Mouse (Mus musculus): ENCODE results near the gene Mthfd1l.
"Not testable (repeated sequence)": the region's sequence is repeated elsewhere in the genome, so short reads cannot be mapped to it uniquely, and the experiment has no call there.

Gene Mthfd1l

DNA sequence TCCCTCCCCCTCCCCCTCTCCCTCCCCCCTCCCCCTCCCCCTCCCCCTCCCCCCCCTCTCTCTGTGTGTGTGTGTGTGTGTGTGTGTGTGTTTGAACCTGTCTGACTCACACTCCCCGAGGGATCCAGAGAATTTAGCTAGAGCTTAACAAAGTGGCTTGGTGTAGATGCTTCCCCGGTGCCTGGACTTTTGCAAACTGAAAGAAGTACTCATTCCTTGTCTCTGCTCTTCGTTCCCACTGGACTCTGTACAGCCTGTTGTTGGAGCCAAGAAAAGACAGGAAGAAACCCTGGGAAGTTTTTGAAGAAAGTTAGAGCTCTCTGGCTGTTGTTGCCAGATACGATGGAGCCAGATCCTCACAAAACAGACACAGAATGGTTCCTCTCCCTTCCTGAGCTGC is 73.6 kb downstream of the Mthfd1l start:
- no peak for DNase-seq

DNA sequence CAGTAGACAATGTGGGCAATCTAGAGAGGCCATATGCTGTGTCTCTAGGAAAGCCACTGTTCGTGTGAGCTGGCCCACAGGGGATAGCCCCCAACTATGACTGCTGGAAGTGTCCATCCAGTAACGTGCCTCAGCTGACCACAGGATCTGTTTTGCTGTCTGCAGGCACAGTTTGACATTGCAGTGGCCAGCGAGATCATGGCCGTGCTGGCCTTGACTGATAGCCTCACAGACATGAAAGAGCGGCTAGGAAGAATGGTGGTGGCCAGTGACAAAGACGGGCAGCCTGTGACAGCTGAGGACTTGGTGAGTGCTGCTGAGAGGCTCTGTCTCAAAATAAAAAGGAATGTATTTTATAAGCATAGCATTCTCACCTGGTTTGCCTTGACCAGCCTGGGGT is 74.7 kb downstream of the Mthfd1l start:
- DNase-seq = no peak

DNA sequence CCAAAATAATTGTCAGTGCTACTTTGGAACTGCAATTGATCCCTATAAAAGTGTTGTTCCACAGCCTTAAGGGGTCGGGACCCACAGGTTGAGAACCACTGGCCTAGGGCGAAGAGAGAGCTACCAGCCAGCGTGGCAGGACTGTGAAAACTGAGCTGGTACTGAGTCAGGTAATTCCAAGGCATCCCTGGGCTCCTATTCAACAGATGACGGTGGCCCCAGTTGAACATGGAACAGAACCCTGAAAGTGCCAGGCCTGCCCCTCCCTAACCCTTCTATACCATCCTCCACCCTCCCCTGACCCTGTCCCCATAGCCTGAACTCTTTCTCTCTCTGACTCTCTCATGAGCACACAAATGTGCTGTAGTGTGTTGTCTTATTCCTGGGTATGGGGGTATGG is 77.3 kb downstream of the Mthfd1l start:
- DNase-seq = no peak

DNA sequence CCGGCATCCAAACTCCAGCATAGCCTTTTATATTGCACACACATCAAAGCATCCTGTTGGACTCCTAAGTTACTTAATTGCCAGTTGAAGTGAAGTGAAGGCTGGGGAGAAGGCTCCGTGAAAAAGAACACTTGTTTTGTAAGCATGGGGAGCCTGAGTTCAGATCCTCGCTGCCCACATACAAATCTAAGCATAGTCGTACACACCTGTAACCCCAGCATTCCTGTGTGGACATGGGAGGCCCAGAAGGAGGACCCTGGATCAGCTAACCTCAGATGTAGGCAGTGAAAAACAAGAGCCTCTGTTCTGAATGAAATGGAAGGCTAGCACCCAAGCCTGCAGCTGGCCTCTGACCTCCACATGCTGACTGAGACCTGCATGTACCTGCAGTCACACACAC is 79.8 kb downstream of the Mthfd1l start:
- peak in 1 of 2 experiments; percentile 32 for DNase-seq

DNA sequence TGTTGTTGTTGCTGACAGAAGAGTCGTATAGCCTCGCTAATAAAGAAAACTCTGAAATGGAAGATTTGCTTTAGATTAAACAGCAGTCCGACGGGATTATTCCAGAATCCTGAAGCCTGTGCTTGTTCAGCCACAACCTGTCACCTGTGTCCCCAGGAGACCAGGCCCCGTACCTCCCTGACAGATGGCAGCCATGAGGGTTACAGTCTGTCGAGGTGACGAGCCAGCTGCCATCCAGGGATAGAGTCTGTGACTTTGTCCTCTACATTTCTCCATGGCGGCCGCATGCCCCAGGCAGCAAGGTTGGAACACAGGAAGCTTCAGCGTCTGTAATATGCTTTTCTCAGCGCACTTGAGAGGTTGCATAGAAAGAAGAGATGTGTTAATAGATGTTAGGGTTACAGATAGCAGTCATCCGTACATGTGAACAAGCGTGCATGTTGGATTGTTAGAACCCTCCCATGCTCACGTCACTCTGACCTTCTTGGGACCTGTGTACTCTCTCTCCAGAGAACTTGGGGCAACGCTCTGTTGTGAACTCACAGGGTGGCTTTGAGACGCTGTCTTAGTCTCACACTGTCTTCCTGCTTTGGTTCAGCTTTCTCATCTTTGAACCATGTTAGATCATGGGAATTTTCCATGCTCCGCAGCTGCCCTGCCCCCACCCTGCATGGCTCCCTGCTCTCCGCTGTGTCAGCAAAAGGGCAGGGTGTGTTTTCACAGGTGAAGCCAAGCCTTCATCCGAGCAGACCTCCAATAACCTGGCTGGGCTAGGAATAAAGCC is 80.6 kb downstream of the Mthfd1l start:
- DNase-seq = peak; percentile 89 to 91

DNA sequence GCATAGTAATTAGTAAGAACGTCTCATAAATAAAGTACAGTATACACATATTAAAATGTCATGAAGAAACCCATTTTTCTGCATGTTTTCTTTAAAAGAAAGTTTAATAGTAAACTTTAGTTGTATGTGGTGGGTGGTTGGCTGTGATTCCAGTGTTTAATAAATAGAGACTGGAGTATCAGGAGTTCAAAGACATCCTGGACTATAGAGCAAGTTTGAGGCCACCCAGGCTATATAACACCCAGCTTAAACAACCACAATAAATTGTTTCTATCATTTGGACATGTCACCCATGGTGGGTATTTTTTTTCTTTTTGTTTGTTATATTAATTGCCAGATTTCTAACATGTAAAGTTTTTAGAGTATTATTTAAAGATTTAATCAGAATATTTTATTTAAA is 81.7 kb downstream of the Mthfd1l start:
- no peak for DNase-seq

DNA sequence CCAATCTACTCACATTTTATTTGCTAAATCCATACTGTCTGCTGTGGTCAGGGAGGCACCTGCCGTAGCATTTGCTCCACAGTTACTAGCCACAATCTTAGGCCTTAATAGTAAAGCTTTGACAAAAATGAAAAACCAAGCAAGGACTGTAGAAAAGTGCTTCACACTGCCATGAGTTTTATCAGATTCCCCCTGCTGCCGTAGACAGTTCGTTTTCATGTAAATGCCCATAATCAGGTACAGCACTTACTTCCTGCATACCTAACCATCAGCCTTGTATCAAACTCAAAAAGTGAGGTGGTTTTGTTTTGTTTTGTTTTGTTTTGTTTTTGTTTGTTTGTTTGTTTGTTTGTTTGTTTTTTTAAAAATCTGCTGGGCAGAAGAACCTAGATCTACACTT is 84.5 kb downstream of the Mthfd1l start:
- DNase-seq = no peak

DNA sequence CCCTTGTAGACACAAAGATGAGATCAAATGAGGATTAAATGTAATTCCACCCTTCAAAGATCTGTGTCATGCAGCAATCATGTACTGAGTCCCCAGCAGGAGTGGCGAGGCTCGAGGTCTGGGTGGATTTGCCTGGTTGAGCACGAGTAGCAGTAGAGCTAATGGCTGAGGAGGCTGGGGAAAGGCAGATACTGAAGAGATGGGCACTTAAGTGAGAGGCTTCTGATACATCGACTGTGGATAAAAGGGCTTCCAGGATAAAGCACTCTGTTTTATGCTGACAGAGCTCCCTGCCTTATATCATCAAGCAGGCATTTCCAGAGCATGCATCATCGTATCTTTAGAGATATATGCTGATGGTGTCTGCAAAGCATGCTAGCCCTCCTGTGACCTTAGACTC is 84.9 kb downstream of the Mthfd1l start:
- no peak for DNase-seq

DNA sequence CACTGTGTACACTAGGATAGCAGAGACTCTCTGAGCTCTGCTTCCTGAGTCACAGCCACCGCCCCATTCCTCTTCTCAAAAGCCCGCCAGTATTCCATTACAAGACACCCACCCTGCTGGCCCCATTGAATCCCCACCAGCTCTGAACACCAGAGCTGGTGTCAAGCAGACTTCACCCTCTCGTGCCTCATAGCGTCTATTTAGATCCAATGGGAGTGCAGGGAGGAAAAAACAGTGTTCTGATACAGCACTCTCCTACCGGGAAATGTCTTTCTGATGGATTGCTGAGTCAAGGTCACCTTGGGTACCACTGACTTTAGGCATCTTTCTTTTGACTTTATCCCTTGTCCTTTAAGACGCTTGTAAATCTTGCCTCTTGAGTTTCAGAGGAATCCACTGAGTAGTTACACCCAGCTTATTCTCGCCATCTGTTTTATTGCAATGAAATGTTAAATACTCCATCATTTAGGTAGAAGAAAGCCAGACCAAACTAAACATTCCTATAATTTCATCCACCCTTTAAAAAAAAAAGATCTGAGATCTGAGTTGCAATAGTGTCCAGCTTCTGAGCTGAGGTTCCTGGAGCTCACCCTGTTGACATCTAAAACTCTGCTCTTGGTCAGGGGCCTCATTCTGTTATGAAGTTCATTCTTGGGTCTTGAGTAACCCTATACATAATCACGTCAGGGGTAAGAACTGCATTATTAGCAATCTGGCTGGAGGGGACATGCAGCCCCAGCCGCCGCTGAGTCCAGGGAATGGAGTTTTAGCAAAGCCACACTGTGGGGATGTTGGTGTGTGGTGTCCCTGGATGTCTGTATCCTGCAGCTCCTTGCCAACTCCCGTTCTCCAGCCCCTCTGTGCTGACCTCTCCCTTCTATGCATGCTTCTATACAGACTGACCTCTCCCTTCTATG is 88.4 kb downstream of the Mthfd1l start:
- no peak for DNase-seq

DNA sequence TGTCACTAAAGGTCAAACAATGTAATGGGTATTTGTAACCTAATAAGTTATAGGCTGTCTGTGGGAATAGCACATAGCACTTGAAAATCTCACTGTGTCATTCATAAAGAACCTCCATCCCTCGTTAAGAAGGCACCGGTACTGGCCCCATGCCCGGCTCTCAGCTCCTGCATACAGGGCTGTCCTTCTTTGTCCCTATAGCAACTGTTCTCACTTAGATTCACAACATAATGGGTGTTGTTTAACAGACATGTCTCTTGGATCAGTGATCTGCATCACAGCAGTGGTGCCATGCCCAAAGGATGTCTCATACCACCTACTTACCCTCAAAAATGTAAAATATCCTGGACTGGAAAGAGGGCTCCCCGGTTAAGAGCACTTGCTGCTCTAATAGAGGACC is 90.6 kb downstream of the Mthfd1l start:
- DNase-seq = no peak

DNA sequence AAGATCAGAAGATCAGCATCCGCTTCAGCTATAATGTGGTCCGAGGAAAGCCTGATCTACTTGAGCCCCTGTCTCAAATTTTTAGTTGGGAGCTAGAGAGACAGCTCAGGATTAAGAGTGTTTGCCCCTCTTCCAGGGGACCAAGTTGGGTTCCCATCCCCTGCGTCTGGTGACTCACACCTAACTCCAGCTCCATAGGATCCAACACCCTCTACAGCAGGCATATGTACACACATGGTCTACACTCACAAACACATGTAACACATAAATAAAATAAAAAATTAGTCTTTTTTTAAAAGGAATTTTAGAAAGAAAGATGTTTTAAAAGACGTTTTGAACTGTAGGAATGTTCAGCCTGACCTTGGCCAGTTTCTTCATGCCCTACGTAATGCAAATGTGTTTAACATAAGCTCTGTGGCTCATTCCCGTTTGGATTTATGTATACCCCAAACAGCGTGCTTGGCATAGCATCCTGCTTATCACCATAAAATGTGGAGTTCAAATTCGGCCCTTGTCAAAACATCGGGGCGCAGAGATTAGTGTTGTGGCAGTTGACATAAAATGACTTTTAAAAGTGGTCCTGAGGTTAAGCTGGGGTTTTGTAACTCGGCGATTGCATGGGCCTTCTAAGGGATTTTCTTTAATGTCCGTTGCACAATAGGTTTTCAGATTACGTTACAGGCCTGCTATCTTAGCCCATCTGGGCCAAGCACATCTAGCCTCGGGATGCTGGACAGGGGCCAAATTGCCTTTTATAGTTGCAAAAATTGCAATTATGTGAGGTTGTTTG is 92.6 kb downstream of the Mthfd1l start:
- DNase-seq = no peak

DNA sequence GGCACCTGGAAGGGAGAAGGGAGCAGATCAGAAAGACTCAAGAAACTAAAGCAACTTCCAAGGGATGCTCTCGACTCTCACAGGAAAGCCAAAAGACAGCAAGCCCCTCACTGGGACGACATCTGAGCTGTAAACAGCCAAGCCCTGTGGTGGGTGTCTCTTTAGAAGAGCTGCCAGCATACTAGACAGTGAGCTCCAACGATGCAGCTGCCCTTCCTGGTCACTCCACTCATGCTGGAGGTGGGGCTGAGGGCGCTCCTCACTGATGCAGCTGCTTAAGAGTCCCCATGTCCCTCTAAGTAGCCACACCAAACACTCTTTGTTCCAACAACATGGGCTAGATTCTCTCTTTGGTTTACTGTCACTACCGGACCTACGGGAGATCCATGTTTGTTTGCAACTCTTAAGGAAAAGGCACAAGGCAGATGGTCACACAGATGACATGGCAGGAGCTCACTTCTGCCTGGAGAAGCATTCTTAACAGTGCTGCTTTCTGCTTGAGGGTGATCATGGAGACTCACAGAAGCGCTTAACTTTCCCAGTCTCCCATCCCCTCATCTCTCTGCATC is 96.4 kb downstream of the Mthfd1l start:
- DNase-seq = peak; percentile 43 to 44

DNA sequence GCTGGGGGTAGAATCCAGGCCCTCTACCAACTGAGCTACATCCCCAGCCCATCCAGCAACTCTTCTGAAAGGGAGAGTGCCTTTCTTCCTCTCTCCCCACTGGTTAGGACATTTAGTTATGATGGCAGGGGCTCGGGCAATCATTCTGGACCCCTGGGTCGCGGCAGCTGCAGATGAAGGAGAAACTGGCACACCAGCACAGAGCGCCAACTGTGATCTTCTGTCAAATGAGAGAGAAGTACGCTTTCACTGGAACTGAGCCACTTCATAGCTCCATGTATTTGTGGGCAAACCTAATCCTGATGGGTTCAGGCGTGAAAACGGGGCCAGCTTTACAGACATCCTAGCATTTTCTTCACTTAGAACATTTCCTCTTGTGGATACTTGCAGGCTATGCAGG is 97.1 kb downstream of the Mthfd1l start:
- peak; percentile 39 to 47 for DNase-seq

DNA sequence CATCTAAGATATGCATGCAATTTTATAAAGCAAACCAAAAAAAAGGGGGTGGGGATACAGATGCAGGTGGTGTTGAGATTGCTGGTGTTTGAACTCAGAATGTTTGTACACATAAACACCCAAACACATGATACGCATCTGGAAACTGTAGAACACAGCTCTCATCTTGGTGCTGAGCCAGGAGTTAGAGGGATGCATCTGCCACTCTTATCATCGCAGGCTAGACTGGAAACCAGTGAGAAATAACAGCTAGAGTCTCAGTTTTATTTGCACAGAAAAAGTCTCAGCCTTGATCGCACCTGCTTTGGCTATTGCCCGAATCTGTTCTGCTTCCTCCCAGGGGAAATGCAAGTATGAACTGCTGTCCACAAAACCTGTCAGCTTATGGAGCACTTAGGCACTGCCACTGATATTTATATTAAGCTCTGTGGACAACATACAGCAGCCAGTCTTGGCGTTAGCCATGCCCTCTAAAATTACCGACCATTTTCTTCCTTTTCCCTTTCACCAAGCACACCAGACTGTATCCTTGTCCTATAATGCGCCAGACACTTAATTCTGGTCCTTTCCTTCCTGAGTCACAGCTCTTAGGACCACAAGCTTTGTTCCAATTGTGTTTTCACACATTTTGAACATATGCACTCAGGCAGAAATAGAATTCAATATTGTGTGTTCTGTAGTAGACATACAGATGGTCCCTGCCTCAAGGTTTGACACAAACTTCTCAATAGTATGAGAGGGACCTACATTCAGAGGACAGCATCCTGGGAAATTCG is 98.3 kb downstream of the Mthfd1l start:
- DNase-seq = peak in 1 of 2 experiments; percentile 40

DNA sequence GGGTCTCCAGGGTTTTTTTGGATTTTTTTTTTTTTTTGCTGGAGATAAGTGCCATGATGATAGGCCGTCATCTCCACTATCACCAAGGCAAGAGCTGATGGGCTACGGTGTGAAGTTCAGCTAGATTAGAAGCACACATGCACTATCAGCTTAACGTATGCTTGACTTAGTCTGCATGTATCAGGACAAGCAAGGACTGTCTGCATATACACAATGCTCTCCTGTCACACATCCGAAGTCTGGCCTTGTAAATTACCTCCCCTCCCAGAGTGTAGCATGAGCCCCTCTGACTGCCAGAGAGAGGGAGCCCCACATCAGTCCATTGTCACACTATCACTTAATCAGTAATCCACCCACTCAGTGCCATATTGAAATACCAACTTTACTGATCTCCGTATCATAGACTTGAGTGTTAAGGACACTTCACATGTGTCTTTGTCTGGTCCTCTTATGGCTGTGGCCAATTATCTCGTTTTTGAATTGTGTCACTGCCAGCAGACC is 99.0 kb downstream of the Mthfd1l start:
- no peak for DNase-seq

DNA sequence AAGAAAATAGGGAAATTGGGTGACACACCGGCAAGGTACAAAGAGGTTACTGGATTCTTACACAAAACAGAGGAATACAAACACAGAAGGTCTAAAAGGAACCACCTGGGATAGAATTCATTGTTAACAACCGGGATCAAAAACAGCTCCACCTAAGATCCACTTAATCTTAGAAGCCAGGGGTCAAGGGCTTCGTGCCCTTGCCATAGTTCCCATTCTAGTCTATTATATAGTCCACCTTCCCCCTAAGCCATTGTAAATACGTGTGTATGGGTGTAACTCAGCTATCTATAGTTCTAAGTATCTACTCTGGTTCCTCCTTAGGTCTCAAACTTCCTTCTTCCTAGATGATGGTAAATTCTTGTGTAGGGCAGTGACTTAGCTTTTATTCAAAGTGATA is 99.6 kb downstream of the Mthfd1l start:
- not testable (repeated sequence) for DNase-seq

DNA sequence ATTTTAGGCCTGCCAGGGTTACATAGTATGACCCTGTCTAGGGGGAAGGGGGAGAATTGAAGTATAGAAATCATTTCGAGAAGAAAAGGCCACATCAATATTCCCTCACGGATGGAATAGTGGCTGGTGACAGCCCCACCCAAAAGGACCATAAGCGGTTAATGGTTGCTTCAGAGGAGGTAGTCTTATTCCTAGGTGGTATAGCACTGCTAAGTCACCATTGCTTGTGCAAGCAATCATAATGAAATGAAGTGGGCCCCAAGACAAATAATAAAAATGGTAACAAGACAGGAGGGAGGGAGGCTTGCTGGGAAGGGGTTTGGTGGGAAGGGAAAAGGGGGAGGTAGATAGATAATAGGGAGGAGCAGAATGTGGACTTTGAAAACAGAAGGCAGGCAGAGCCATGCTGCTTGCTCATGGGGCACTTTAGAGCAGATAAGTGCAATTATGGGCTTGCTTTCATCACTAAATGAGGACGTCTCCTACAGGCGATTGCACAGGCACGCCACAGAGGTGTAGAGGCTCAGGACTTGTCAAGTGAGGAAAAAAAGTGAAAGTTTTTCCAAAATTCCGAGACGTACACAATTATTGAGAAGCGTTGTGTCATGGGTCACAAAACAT is 105.4 kb downstream of the Mthfd1l start:
- DNase-seq = no peak

DNA sequence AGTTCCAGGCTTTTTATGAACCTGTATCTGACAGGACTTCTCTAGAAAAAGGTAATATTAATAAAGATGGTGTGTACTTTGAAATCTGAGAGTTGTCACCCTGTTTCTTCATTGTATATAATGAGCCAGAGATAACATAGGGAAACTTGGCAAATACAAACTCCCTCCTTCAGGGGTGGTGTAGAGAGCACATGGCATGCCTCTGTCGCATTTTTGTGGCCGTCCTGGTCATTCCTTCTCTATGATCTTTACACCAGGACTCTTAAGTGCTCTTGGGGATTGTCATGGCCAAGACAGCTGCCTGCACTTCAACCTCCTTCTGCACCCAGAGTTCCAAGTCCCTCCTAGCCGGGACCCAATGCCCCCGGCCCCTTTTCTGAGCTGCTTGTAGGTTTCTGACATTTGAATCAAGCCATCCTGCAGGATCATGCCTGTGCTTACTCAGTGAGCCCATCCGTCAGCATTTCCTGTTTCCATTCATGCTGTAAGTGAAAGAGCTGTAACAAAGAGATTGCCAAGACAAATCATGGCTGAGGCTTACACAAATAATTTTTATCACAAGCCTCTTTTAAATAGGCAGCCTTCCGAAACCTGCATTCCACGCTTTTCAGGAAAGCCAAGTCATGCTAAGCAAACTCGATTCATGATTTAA is 106.2 kb downstream of the Mthfd1l start:
- no peak for DNase-seq

DNA sequence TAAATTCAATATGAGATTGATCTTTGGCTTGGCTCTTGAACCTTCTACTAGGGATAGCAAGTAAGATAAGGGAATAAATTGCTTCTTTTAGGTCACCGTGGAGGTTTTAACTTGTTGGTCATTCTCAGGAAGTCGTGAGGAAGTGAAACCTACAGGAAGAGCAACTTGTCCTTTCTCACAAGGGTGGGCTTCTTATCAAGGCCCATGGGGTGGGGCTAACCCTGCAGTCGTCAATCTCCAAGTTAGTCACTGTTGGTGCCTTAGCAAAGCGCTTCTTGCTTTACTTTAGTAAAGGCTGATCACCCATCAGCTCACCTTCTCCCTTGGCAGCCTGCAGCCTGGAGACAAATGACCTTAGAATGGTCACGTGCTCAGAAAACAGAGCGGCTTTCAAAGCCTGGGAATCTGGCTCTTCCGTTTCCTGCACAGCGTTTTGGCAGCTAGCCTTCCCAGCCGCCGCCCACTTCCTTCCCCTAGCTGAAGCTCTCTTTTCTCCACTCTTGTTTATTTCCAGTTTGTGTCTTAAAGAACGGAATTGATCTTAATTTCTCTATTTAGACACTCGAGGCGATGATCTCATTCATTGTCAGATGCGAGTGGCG is 106.8 kb downstream of the Mthfd1l start:
- DNase-seq = peak; percentile 32 to 39

DNA sequence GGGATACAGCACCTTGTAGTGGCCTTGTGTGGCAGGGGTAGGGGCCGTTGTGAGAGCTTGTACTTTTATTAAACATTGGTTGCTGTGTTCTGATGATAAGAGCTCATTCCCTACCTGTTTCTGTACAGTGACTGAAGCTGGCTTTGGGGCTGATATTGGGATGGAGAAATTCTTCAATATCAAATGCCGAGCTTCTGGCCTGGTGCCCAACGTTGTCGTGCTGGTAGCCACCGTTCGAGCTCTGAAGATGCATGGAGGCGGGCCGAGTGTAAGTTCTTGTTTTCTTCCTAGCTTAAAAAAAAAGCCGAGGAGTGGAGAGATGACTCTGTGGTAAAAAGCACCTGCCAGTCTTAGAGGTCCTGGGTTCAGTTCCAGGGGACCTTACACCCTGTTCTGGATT is 110.7 kb downstream of the Mthfd1l start:
- DNase-seq = peak in 1 of 2 experiments; percentile 29

Data from cerebellum, adult 18-20 months (tissue).